12 mouse cellular contexts compared by ENCODE assay signal in genomic region chr4:35089321-35090316, GRCm38 (mm10).
DNase-seq lines count a peak whose midpoint lies in the region; ATAC-seq and TF ChIP-seq lines count a peak whose summit lies in the region.
"Had no signal": no experiment of that assay in that cellular context is flagged by ENCODE, and none has a peak within 500 bp of the region (broad histone marks: within the 10 kb centered on the region; RNA-seq: fewer than 3 reads in every experiment).

No protein-coding gene starts in this region.

- H3K27me3 ChIP-seq in neural tube, embryonic 14.5 days (ENCODE audit: control insufficient read depth, insufficient read depth, low read length), result no peaks in the 10 kb centered on the region

- WGBS in lung, adult 2 months, result 59% methylated on average over 14 of the region's 14 CpGs
- WGBS in neural tube, embryonic 14.5 days, result 51% methylated on average over 14 of the region's 14 CpGs

- TF ChIP-seq POLR2A in lung, adult 2 months (IDR thresholded peaks at IDR 0.05; ENCODE audit: borderline replicate concordance, extremely low read depth, low read depth, low read length), result no peak

- peak; percentile 54; the same call in 1 of the 2 replicates for ATAC-seq in neural tube, embryonic 14.5 days (ENCODE audit: low read depth)
- ATAC-seq in frontal cortex, adult (ENCODE audit: low TSS enrichment), result no peak

- TF ChIP-seq CTCF in lung, adult 2 months (IDR thresholded peaks at IDR 0.05; ENCODE audit: insufficient read depth, low read length), result no peak

- H3K4me3 ChIP-seq in lung, adult 2 months (replicated peaks; ENCODE audit: extremely low read depth, low read depth, low read length), result no peak overlapping the region
- H3K4me3 ChIP-seq in neural tube, embryonic 14.5 days (ENCODE audit: low read depth, low read length), result no peak overlapping the region

- no peak overlapping the region for H3K4me2 ChIP-seq in neural tube, embryonic 14.5 days (ENCODE audit: low read depth, low read length)

- H3K36me3 ChIP-seq in neural tube, embryonic 14.5 days (ENCODE audit: control insufficient read depth, insufficient read depth, low read length), result no peaks in the 10 kb centered on the region

- H3K9ac ChIP-seq in neural tube, embryonic 14.5 days (replicated peaks; ENCODE audit: low read depth, low read length), result no peak overlapping the region

- DNase-seq in gastrocnemius, adult 18-20 months (ENCODE audit: low spot score), result peak; percentile 18
- DNase-seq in gastrocnemius, adult 8-10 months (ENCODE audit: low spot score in 2 of 2), result no peak
- DNase-seq in lung, adult 18-20 months, result peak; percentile 55 to 75
- DNase-seq in lung, adult 2 months, result no peak
- DNase-seq in fat pad, adult 2 months (ENCODE audit: extremely low read depth, low read depth, low spot score), result peak; percentile 19
- no peak for DNase-seq in heart, adult 9 months (ENCODE audit: low spot score in 2 of 2)
- DNase-seq: heart, postnatal 36 days; kidney, adult 9 months; left cerebral cortex, postnatal 4 days; thymus, adult 18-20 months had no signal

- H3K9me3 ChIP-seq in neural tube, embryonic 14.5 days (ENCODE audit: control insufficient read depth, low read length), result no peaks in the 10 kb centered on the region

- H3K4me1 ChIP-seq in lung, adult 2 months (ENCODE audit: control insufficient read depth, insufficient read depth, low read length), result no peaks in the 10 kb centered on the region; the same call in none of the 2 replicates
- no peaks in the 10 kb centered on the region for H3K4me1 ChIP-seq in neural tube, embryonic 14.5 days (ENCODE audit: control insufficient read depth, insufficient read depth, low read length)

- H3K27ac ChIP-seq in neural tube, embryonic 14.5 days (ENCODE audit: low read depth, low read length), result no peak overlapping the region

Comparison
In these comparisons a context has a peak if more than half of its experiments do, and no peak if none do; other contexts are left out.
1. DNase-seq: peak in gastrocnemius, adult 18-20 months (single experiment), lung, adult 18-20 months (2 of 2) and fat pad, adult 2 months (single experiment); none in gastrocnemius, adult 8-10 months (0 of 2), lung, adult 2 months (single experiment) and heart, adult 9 months (0 of 2).